Mouse (Mus musculus) CH12.LX (cell line): Measurements from ENCODE around the gene Vmn1r112. TPM values are rescaled to one million over a fixed set of nuclear protein-coding genes. Genes with fewer than 3 reads are reported as not detected.
"Not testable (repeated sequence)": the region's sequence is repeated elsewhere in the genome, so short reads cannot be mapped to it uniquely, and the experiment has no call there.

Source experiments
- DNase-seq: peaks from one replicate; pipeline ENCODE4 v3.0.0-alpha.2; 2013; ENCODE audit errors: extremely low read depth
- H3K27ac ChIP-seq: 2 replicates; pipeline ENCODE4 v1.5.1; 2012; ENCODE audit warnings: low read depth, mild to moderate bottlenecking, control low read depth, moderate library complexity; ENCODE audit not compliant: insufficient read depth
- H3K27me3 ChIP-seq: replicated peaks from 2 replicates; pipeline ENCODE3; 2012; ENCODE audit warnings: inconsistent platforms
- H3K36me3 ChIP-seq, 2 experiments: replicated peaks in 1 of 2; 2 replicates each; pipeline versions ENCODE3 to v1.6.1; 2012; ENCODE audit warnings: inconsistent platforms in 1 of 2, low read length in 1 of 2, mild to moderate bottlenecking in 1 of 2, mixed read lengths in 1 of 2, moderate library complexity in 1 of 2; ENCODE audit not compliant: control insufficient read depth in 1 of 2, insufficient read depth in 1 of 2
- H3K4me1 ChIP-seq, 2 experiments: 2 replicates each; pipeline ENCODE4 v1.6.1; 2012; ENCODE audit warnings: inconsistent platforms in 1 of 2, moderate library complexity in 1 of 2; ENCODE audit not compliant: insufficient read depth in 2 of 2, control insufficient read depth in 1 of 2
- H3K4me2 ChIP-seq: 2 replicates; pipeline ENCODE4 v1.6.1; 2012; ENCODE audit warnings: low read depth, mild to moderate bottlenecking, control low read depth; ENCODE audit not compliant: poor library complexity, insufficient read depth, severe bottlenecking
- H3K4me3 ChIP-seq, 3 experiments: fragments of 150-350 bp in 1 of 3; sonication (generic) in 1 of 3; replicated peaks in 1 of 3; 2 replicates each; pipeline versions ENCODE3 to v1.5.1; 2011 to 2012; ENCODE audit warnings: low read depth in 2 of 3, low read length in 2 of 3, mild to moderate bottlenecking in 2 of 3, moderate library complexity in 2 of 3, control low read depth in 1 of 3, improper control_type of control experiment in 1 of 3, inconsistent platforms in 1 of 3, mixed read lengths in 1 of 3; ENCODE audit not compliant: poor library complexity in 1 of 3
- H3K79me2 ChIP-seq: replicated peaks from 2 replicates; pipeline ENCODE4 v1.6.1; 2012; ENCODE audit warnings: mild to moderate bottlenecking, moderate library complexity; ENCODE audit not compliant: control insufficient read depth, poor library complexity, insufficient read depth, severe bottlenecking; ENCODE audit errors: extremely low read depth
- H3K9ac ChIP-seq: 2 replicates; pipeline ENCODE4 v1.6.1; 2012; ENCODE audit warnings: low read depth, mild to moderate bottlenecking, control low read depth, moderate library complexity; ENCODE audit not compliant: insufficient read depth
- H3K9me3 ChIP-seq: replicated peaks from 2 replicates; pipeline ENCODE3; 2012; ENCODE audit warnings: low read length, inconsistent platforms, mixed read lengths
- dilution Hi-C: fragments of 300-500 bp; cut with MboI; formaldehyde crosslinking; loops from 2 replicates; pipeline ENCODE4 v1.14.3; 2020; ENCODE audit warnings: low sequenced_read_pairs; ENCODE audit not compliant: extremely low pct_unique_long_range_greater_than_20kb, extremely low pct_ligation_motif_present
- in situ Hi-C: fragments of 300-500 bp; cut with MboI; formaldehyde crosslinking; loops from 3 replicates; pipeline ENCODE4 v1.14.3; 2019; ENCODE audit warnings: low sequenced_read_pairs, low pct_ligation_motif_present, low pct_unique_long_range_greater_than_20kb, mixed read lengths
- polyA plus RNA-seq: library from polyadenylated mRNA; unstranded; fragments of >175 nt; gene quantifications from 2 replicates; pipeline ENCODE4 v1.2.1, GENCODE M21; 2012; ENCODE audit warnings: low read depth; ENCODE audit not compliant: insufficient read length
- total RNA-seq, 2 experiments: library from RNA; depleted of rRNA; stranded (reverse); fragments of 300-350 nt in 1 of 2; fragments of >200 nt in 1 of 2; gene quantifications; 2 replicates each; pipeline ENCODE4 v1.2.3; 2012 to 2014

The Vmn1r112 gene
- total RNA-seq (2012; rRNA removed) (not detected in 2 replicates), total RNA-seq (2014; rRNA removed) (not detected in 2 replicates), polyA plus RNA-seq (not detected in 2 replicates)

- H3K9ac ChIP-seq, H3K79me2 ChIP-seq, H3K4me3 ChIP-seq, H3K4me2 ChIP-seq, dilution Hi-C loops, H3K9me3 ChIP-seq, H3K27me3 ChIP-seq, H3K4me1 ChIP-seq, H3K27ac ChIP-seq, in situ Hi-C loops, DNase-seq, H3K36me3 ChIP-seq: not testable (repeated sequence)
Measured at GRCm38 (mm10) chr7:20770885-20771284, at the start of gene Vmn1r112. TSS of gene Vmn1r112 (plus strand) at chr7:20771185.

- H3K79me2 ChIP-seq, H3K9ac ChIP-seq, H3K4me3 ChIP-seq, H3K4me2 ChIP-seq, DNase-seq, in situ Hi-C loops, H3K27ac ChIP-seq, dilution Hi-C loops, H3K27me3 ChIP-seq, H3K9me3 ChIP-seq, H3K4me1 ChIP-seq, H3K36me3 ChIP-seq: not testable (repeated sequence)
Measured at GRCm38 (mm10) chr7:20730524-20730923, 40.5 kb upstream of the Vmn1r112 start, which contains the start of gene Gm10668. TSS of gene Gm10668 (minus strand) at chr7:20730624.

DNA sequence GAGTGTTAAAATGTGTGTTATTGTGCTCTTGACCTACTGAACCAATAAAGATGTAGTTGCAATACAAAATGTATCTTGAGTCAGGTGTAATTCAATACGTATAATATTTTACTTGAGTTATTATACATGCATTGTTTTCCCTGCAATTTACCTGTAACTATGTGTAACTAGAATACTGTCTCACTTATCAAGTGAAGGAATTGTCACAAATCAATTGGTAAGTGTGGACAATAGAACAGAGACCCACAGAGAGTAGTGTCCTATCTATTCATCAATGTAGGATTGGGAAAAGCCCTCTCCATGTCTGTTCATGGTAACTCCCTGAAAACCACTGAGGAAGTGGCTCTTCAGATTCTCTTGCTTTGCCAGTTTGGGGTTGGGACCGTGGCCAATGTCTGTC lies 16.0 kb downstream of the Vmn1r112 start, which contains the start of gene Vmn1r113:
TSS of gene Vmn1r113 (plus strand) at position 301 of the 400 bp plus-strand sequence.
- H3K4me1 ChIP-seq, H3K79me2 ChIP-seq, H3K9ac ChIP-seq, H3K27ac ChIP-seq, H3K4me2 ChIP-seq, H3K27me3 ChIP-seq, H3K9me3 ChIP-seq, H3K36me3 ChIP-seq, dilution Hi-C loops, in situ Hi-C loops, DNase-seq, H3K4me3 ChIP-seq: not testable (repeated sequence)

DNA sequence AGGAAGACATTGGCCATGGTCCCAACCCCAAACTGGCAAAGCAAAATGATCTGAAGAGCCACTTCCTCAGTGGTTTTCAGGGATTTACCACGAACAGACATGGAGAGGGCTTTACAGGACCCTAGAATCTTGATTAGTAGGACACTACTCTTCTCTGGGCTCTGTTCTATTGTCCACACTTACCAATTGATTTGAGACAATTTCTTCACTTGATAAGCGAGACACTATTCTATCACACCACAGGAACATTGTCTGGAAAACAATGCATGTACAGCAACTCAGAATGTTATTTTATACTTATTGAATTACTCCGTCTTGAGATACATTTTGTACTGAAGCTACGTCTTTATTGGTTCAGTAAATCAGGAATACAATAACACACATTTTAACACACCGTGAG lies 41.1 kb downstream of the Vmn1r112 start, which contains the start of gene Vmn1r114:
TSS of gene Vmn1r114 (minus strand) at position 101 of the 400 bp plus-strand sequence.
- H3K27me3 ChIP-seq, H3K4me1 ChIP-seq, H3K27ac ChIP-seq, H3K4me3 ChIP-seq, dilution Hi-C loops, H3K79me2 ChIP-seq, H3K9ac ChIP-seq, in situ Hi-C loops, H3K9me3 ChIP-seq, DNase-seq, H3K36me3 ChIP-seq, H3K4me2 ChIP-seq: not testable (repeated sequence)

Other genes starting within 250 kb of the Vmn1r112 start
- not detected in 2 replicates for gene Vmn1r104, start 237.3 kb upstream of the Vmn1r112 start, total RNA-seq (2012; rRNA removed)
- not detected in 2 replicates for gene Vmn1r104, start 237.3 kb upstream of the Vmn1r112 start, total RNA-seq (2014; rRNA removed)
- not detected in 2 replicates for gene Vmn1r104, start 237.3 kb upstream of the Vmn1r112 start, polyA plus RNA-seq
- not detected in 2 replicates for gene Gm5726, start 225.4 kb upstream of the Vmn1r112 start, total RNA-seq (2012; rRNA removed)
- not detected in 2 replicates for gene Gm5726, start 225.4 kb upstream of the Vmn1r112 start, total RNA-seq (2014; rRNA removed)
- gene Gm5726, start 225.4 kb upstream of the Vmn1r112 start, polyA plus RNA-seq: not detected in 2 replicates
- not detected in 2 replicates for gene Gm4141, start 194.9 kb upstream of the Vmn1r112 start, total RNA-seq (2012; rRNA removed)
- gene Gm4141, start 194.9 kb upstream of the Vmn1r112 start, total RNA-seq (2014; rRNA removed): not detected in 2 replicates
- gene Gm4141, start 194.9 kb upstream of the Vmn1r112 start, polyA plus RNA-seq: not detected in 2 replicates
- gene Gm4513, start 172.2 kb upstream of the Vmn1r112 start, total RNA-seq (2012; rRNA removed): not detected in 2 replicates
- gene Gm4513, start 172.2 kb upstream of the Vmn1r112 start, total RNA-seq (2014; rRNA removed): not detected in 2 replicates
- gene Gm4513, start 172.2 kb upstream of the Vmn1r112 start, polyA plus RNA-seq: not detected in 2 replicates
- gene Vmn1r107, start 102.3 kb upstream of the Vmn1r112 start, total RNA-seq (2012; rRNA removed): not detected in 2 replicates
- gene Vmn1r107, start 102.3 kb upstream of the Vmn1r112 start, total RNA-seq (2014; rRNA removed): not detected in 2 replicates
- not detected in 2 replicates for gene Vmn1r107, start 102.3 kb upstream of the Vmn1r112 start, polyA plus RNA-seq
- gene Vmn1r111, start 68.0 kb upstream of the Vmn1r112 start, total RNA-seq (2012; rRNA removed): not detected in 2 replicates
- not detected in 2 replicates for gene Vmn1r111, start 68.0 kb upstream of the Vmn1r112 start, total RNA-seq (2014; rRNA removed)
- not detected in 2 replicates for gene Vmn1r111, start 68.0 kb upstream of the Vmn1r112 start, polyA plus RNA-seq
- gene Gm10668, start 40.6 kb upstream of the Vmn1r112 start, total RNA-seq (2012; rRNA removed): not detected in 2 replicates
- not detected in 2 replicates for gene Gm10668, start 40.6 kb upstream of the Vmn1r112 start, total RNA-seq (2014; rRNA removed)
- gene Gm10668, start 40.6 kb upstream of the Vmn1r112 start, polyA plus RNA-seq: not detected in 2 replicates
- gene Vmn1r113, start 16.1 kb downstream of the Vmn1r112 start, total RNA-seq (2012; rRNA removed): not detected in 2 replicates
- not detected in 2 replicates for gene Vmn1r113, start 16.1 kb downstream of the Vmn1r112 start, total RNA-seq (2014; rRNA removed)
- gene Vmn1r113, start 16.1 kb downstream of the Vmn1r112 start, polyA plus RNA-seq: not detected in 2 replicates
- gene Vmn1r114, start 41.0 kb downstream of the Vmn1r112 start, total RNA-seq (2012; rRNA removed): not detected in 2 replicates
- not detected in 2 replicates for gene Vmn1r114, start 41.0 kb downstream of the Vmn1r112 start, total RNA-seq (2014; rRNA removed)
- not detected in 2 replicates for gene Vmn1r114, start 41.0 kb downstream of the Vmn1r112 start, polyA plus RNA-seq
- not detected in 2 replicates for gene Vmn1r115, start 73.8 kb downstream of the Vmn1r112 start, total RNA-seq (2012; rRNA removed)
- gene Vmn1r115, start 73.8 kb downstream of the Vmn1r112 start, total RNA-seq (2014; rRNA removed): not detected in 2 replicates
- gene Vmn1r115, start 73.8 kb downstream of the Vmn1r112 start, polyA plus RNA-seq: not detected in 2 replicates
- not detected in 2 replicates for gene Vmn1r116, start 101.1 kb downstream of the Vmn1r112 start, total RNA-seq (2012; rRNA removed)
- not detected in 2 replicates for gene Vmn1r116, start 101.1 kb downstream of the Vmn1r112 start, total RNA-seq (2014; rRNA removed)
- gene Vmn1r116, start 101.1 kb downstream of the Vmn1r112 start, polyA plus RNA-seq: not detected in 2 replicates
- not detected in 2 replicates for gene Vmn1r117, start 112.9 kb downstream of the Vmn1r112 start, total RNA-seq (2012; rRNA removed)
- not detected in 2 replicates for gene Vmn1r117, start 112.9 kb downstream of the Vmn1r112 start, total RNA-seq (2014; rRNA removed)
- not detected in 2 replicates for gene Vmn1r117, start 112.9 kb downstream of the Vmn1r112 start, polyA plus RNA-seq
- not detected in 2 replicates for gene Vmn1r118, start 141.2 kb downstream of the Vmn1r112 start, total RNA-seq (2012; rRNA removed)
- not detected in 2 replicates for gene Vmn1r118, start 141.2 kb downstream of the Vmn1r112 start, total RNA-seq (2014; rRNA removed)
- gene Vmn1r118, start 141.2 kb downstream of the Vmn1r112 start, polyA plus RNA-seq: not detected in 2 replicates
- not detected in 2 replicates for gene Vmn1r119, start 241.3 kb downstream of the Vmn1r112 start, total RNA-seq (2012; rRNA removed)
- not detected in 2 replicates for gene Vmn1r119, start 241.3 kb downstream of the Vmn1r112 start, total RNA-seq (2014; rRNA removed)
- gene Vmn1r119, start 241.3 kb downstream of the Vmn1r112 start, polyA plus RNA-seq: not detected in 2 replicates